Mouse (Mus musculus): ENCODE measurements at regions not wholly inside any gene's neighbourhood (a gene's known extent, or its start where the extent isn't known, plus 50 kb on each side); places are given as distances from the start of the nearest gene placed in this dataset.
A peak's percentile ranks its signal among the peaks of the same experiment; 100 is the strongest.

GRCm38 (mm10) chr9:116241933-116242526 lies 66.9 kb upstream of the Tgfbr2 start:
- Histone ChIP-seq H3K4me3 (ENCODE audit: low read depth, low read length) (no peak overlapping the region), H3K27me3 (replicated peaks; ENCODE audit: control insufficient read depth, insufficient read depth, low read length) (no peaks in the 10 kb centered on the region), H3K9ac (ENCODE audit: low read length) (no peak overlapping the region), H3K36me3 (ENCODE audit: control insufficient read depth, insufficient read depth, low read length) (no peaks in the 10 kb centered on the region), H3K4me1 (replicated peaks; ENCODE audit: control insufficient read depth, insufficient read depth, low read length) (peaks cover 9% of the 10 kb centered on the region), H3K4me2 (ENCODE audit: low read length) (no peak overlapping the region), H3K27ac (ENCODE audit: low read depth) (peak overlapping the region; percentile 22; the same call in 1 of the 2 replicates), H3K9me3 (ENCODE audit: control insufficient read depth, low read length) (no peaks in the 10 kb centered on the region)
- ATAC-seq (replicated peaks; ENCODE audit: low FRiP score, low TSS enrichment, low read depth) (no peak), DNase-seq (ENCODE audit: low spot score) (no peak)
- WGBS, result 82% methylated on average over 5 of the region's 5 CpGs

- Histone ChIP-seq H3K4me1 (replicated peaks; ENCODE audit: control insufficient read depth, insufficient read depth, low read length) (peaks cover 9% of the 10 kb centered on the region), H3K36me3 (ENCODE audit: control insufficient read depth, insufficient read depth, low read length) (no peaks in the 10 kb centered on the region), H3K9ac (ENCODE audit: low read length) (no peak overlapping the region), H3K4me2 (ENCODE audit: low read length) (peak overlapping the region; percentile 28; the same call in 1 of the 2 replicates), H3K27ac (ENCODE audit: low read depth) (0 out of 2 replicates have a peak overlapping the region, but pooled peaks have one; percentile 22), H3K27me3 (replicated peaks; ENCODE audit: control insufficient read depth, insufficient read depth, low read length) (no peaks in the 10 kb centered on the region), H3K9me3 (ENCODE audit: control insufficient read depth, low read length) (no peaks in the 10 kb centered on the region), H3K4me3 (ENCODE audit: low read depth, low read length) (no peak overlapping the region)
- WGBS, result 28% methylated on average over 10 of the region's 10 CpGs
- DNase-seq (ENCODE audit: low spot score) (no peak), ATAC-seq (replicated peaks; ENCODE audit: low FRiP score, low TSS enrichment, low read depth) (peak; percentile 58)
Measured at GRCm38 (mm10) chr9:116241290-116241689, 66.1 kb upstream of the Tgfbr2 start.

GRCm38 (mm10) chr9:116236836-116237235 lies 61.7 kb upstream of the Tgfbr2 start:
- Histone ChIP-seq H3K4me2 (ENCODE audit: low read length) (no peak overlapping the region), H3K4me3 (ENCODE audit: low read depth, low read length) (no peak overlapping the region), H3K27ac (ENCODE audit: low read depth) (no peak overlapping the region), H3K36me3 (ENCODE audit: control insufficient read depth, insufficient read depth, low read length) (no peaks in the 10 kb centered on the region), H3K9ac (ENCODE audit: low read length) (no peak overlapping the region), H3K27me3 (replicated peaks; ENCODE audit: control insufficient read depth, insufficient read depth, low read length) (no peaks in the 10 kb centered on the region), H3K9me3 (ENCODE audit: control insufficient read depth, low read length) (no peaks in the 10 kb centered on the region), H3K4me1 (replicated peaks; ENCODE audit: control insufficient read depth, insufficient read depth, low read length) (peaks cover 11% of the 10 kb centered on the region)
- no peak for ATAC-seq (replicated peaks; ENCODE audit: low FRiP score, low TSS enrichment, low read depth)
- no peak for DNase-seq (ENCODE audit: low spot score)

- H3K4me2 ChIP-seq (ENCODE audit: low read length), result no peak overlapping the region
- H3K36me3 ChIP-seq (ENCODE audit: control insufficient read depth, insufficient read depth, low read length), result no peaks in the 10 kb centered on the region
- no peak overlapping the region for H3K27ac ChIP-seq (ENCODE audit: low read depth)
- no peaks in the 10 kb centered on the region for H3K9me3 ChIP-seq (ENCODE audit: control insufficient read depth, low read length)
- H3K9ac ChIP-seq (ENCODE audit: low read length), result no peak overlapping the region
- H3K4me3 ChIP-seq (ENCODE audit: low read depth, low read length), result no peak overlapping the region
- ATAC-seq (replicated peaks; ENCODE audit: low FRiP score, low TSS enrichment, low read depth) (no peak), DNase-seq (ENCODE audit: low spot score) (no peak)
- H3K4me1 ChIP-seq (replicated peaks; ENCODE audit: control insufficient read depth, insufficient read depth, low read length), result peaks cover 6% of the 10 kb centered on the region; the same call in 1 of the 2 replicates
- 61% methylated on average over 7 of the region's 7 CpGs for WGBS
- no peaks in the 10 kb centered on the region for H3K27me3 ChIP-seq (replicated peaks; ENCODE audit: control insufficient read depth, insufficient read depth, low read length)
Measured at GRCm38 (mm10) chr9:116234170-116234569, 59.0 kb upstream of the Tgfbr2 start.

- no peak overlapping the region for H3K9ac ChIP-seq (ENCODE audit: low read length)
Measured at GRCm38 (mm10) chr9:116232386-116232785, 57.2 kb upstream of the Tgfbr2 start.

GRCm38 (mm10) chr9:116231351-116232311 lies 56.5 kb upstream of the Tgfbr2 start:
- ATAC-seq (replicated peaks; ENCODE audit: low FRiP score, low TSS enrichment, low read depth), result no peak
- Histone ChIP-seq H3K27ac (ENCODE audit: low read depth) (no peak overlapping the region), H3K9me3 (ENCODE audit: control insufficient read depth, low read length) (no peaks in the 10 kb centered on the region), H3K4me1 (replicated peaks; ENCODE audit: control insufficient read depth, insufficient read depth, low read length) (peaks cover 10% of the 10 kb centered on the region), H3K4me2 (ENCODE audit: low read length) (no peak overlapping the region), H3K4me3 (ENCODE audit: low read depth, low read length) (no peak overlapping the region), H3K36me3 (ENCODE audit: control insufficient read depth, insufficient read depth, low read length) (no peaks in the 10 kb centered on the region), H3K9ac (ENCODE audit: low read length) (no peak overlapping the region), H3K27me3 (replicated peaks; ENCODE audit: control insufficient read depth, insufficient read depth, low read length) (no peaks in the 10 kb centered on the region)
- no peak for DNase-seq (ENCODE audit: low spot score)
- WGBS, result 83% methylated on average over 16 of the region's 16 CpGs

More at GRCm38 (mm10) chr9:116232386-116232785, 57.2 kb upstream of the Tgfbr2 start:
- Histone ChIP-seq H3K36me3 (ENCODE audit: control insufficient read depth, insufficient read depth, low read length) (no peaks in the 10 kb centered on the region), H3K27ac (ENCODE audit: low read depth) (no peak overlapping the region), H3K4me3 (ENCODE audit: low read depth, low read length) (no peak overlapping the region), H3K27me3 (replicated peaks; ENCODE audit: control insufficient read depth, insufficient read depth, low read length) (no peaks in the 10 kb centered on the region), H3K9me3 (ENCODE audit: control insufficient read depth, low read length) (no peaks in the 10 kb centered on the region), H3K4me1 (replicated peaks; ENCODE audit: control insufficient read depth, insufficient read depth, low read length) (peaks cover 10% of the 10 kb centered on the region), H3K4me2 (ENCODE audit: low read length) (no peak overlapping the region)
- ATAC-seq (replicated peaks; ENCODE audit: low FRiP score, low TSS enrichment, low read depth) (no peak), DNase-seq (ENCODE audit: low spot score) (no peak)
- 89% methylated on average over 10 of the region's 10 CpGs for WGBS

GRCm38 (mm10) chr9:116230346-116230745 lies 55.2 kb upstream of the Tgfbr2 start:
- H3K4me1 ChIP-seq (replicated peaks; ENCODE audit: control insufficient read depth, insufficient read depth, low read length), result peaks cover 10% of the 10 kb centered on the region
- DNase-seq (ENCODE audit: low spot score), result no peak
- ATAC-seq (replicated peaks; ENCODE audit: low FRiP score, low TSS enrichment, low read depth), result no peak
- no peak overlapping the region for H3K9ac ChIP-seq (ENCODE audit: low read length)
- H3K27ac ChIP-seq (ENCODE audit: low read depth), result no peak overlapping the region
- no peaks in the 10 kb centered on the region for H3K36me3 ChIP-seq (ENCODE audit: control insufficient read depth, insufficient read depth, low read length)
- 91% methylated on average over 7 of the region's 7 CpGs for WGBS
- H3K27me3 ChIP-seq (replicated peaks; ENCODE audit: control insufficient read depth, insufficient read depth, low read length), result no peaks in the 10 kb centered on the region
- no peak overlapping the region for H3K4me2 ChIP-seq (ENCODE audit: low read length)
- H3K4me3 ChIP-seq (ENCODE audit: low read depth, low read length), result no peak overlapping the region
- no peaks in the 10 kb centered on the region for H3K9me3 ChIP-seq (ENCODE audit: control insufficient read depth, low read length)

- WGBS, result 28% methylated on average over 9 of the region's 9 CpGs
- H3K4me1 ChIP-seq (replicated peaks; ENCODE audit: control insufficient read depth, insufficient read depth, low read length), result peaks cover 5% of the 10 kb centered on the region
- H3K27ac ChIP-seq (ENCODE audit: low read depth), result no peak overlapping the region
- DNase-seq (ENCODE audit: low spot score), result no peak
- H3K36me3 ChIP-seq (ENCODE audit: control insufficient read depth, insufficient read depth, low read length), result no peaks in the 10 kb centered on the region
- no peak overlapping the region for H3K4me2 ChIP-seq (ENCODE audit: low read length)
- no peaks in the 10 kb centered on the region for H3K27me3 ChIP-seq (replicated peaks; ENCODE audit: control insufficient read depth, insufficient read depth, low read length)
- no peak overlapping the region for H3K4me3 ChIP-seq (ENCODE audit: low read depth, low read length)
- ATAC-seq (replicated peaks; ENCODE audit: low FRiP score, low TSS enrichment, low read depth), result no peak
- H3K9ac ChIP-seq (ENCODE audit: low read length), result no peak overlapping the region
- no peaks in the 10 kb centered on the region for H3K9me3 ChIP-seq (ENCODE audit: control insufficient read depth, low read length)
Measured at GRCm38 (mm10) chr9:116228443-116228842, 53.3 kb upstream of the Tgfbr2 start.
